Mouse (Mus musculus) kidney, embryonic 16.5 days (tissue): ENCODE data around the gene Ppm1k. TPM values are rescaled to one million over a fixed set of nuclear protein-coding genes. Genes with fewer than 3 reads are reported as not detected.
"Not testable (repeated sequence)": the region's sequence is repeated elsewhere in the genome, so short reads cannot be mapped to it uniquely, and the experiment has no call there.

Experiments
- ATAC-seq: fragments of 200-750 bp; cut with Nextera tagmentation; 2 replicates; pipeline ENCODE4 v1.8.0; 2017; ENCODE audit warnings: moderate TSS enrichment; ENCODE audit not compliant: low FRiP score, low TSS enrichment
- H3K27ac ChIP-seq: fragments of 300-500 bp; sonication (generic); 2 replicates; pipeline ENCODE4 v1.5.1; 2014; ENCODE audit warnings: low read length
- H3K27me3 ChIP-seq: fragments of 300-500 bp; sonication (generic); 2 replicates; pipeline ENCODE4 v1.6.1; 2014; ENCODE audit warnings: low read length, control low read depth, mixed read lengths; ENCODE audit not compliant: insufficient read depth
- H3K36me3 ChIP-seq: fragments of 300-500 bp; sonication (generic); 2 replicates; pipeline ENCODE4 v1.6.1; 2014; ENCODE audit warnings: low read length, control low read depth, mixed read lengths; ENCODE audit not compliant: insufficient read depth
- H3K4me1 ChIP-seq: fragments of 300-500 bp; sonication (generic); 2 replicates; pipeline ENCODE4 v1.6.1; 2014; ENCODE audit warnings: low read length, control low read depth, mixed read lengths; ENCODE audit not compliant: insufficient read depth
- H3K4me2 ChIP-seq: fragments of 300-500 bp; sonication (generic); replicated peaks from 2 replicates; pipeline ENCODE4 v1.6.1; 2014; ENCODE audit warnings: low read depth, low read length
- H3K4me3 ChIP-seq: fragments of 300-500 bp; sonication (generic); 2 replicates; pipeline ENCODE4 v1.5.1; 2014; ENCODE audit warnings: mild to moderate bottlenecking, low read length
- H3K9ac ChIP-seq: fragments of 300-500 bp; sonication (generic); replicated peaks from 2 replicates; pipeline ENCODE4 v1.6.1; 2014; ENCODE audit warnings: low read length
- H3K9me3 ChIP-seq: fragments of 300-500 bp; sonication (generic); 2 replicates; pipeline ENCODE4 v1.6.1; 2016; ENCODE audit warnings: low read length, control low read depth
- WGBS: fragments of 180-500 bp; shearing (Covaris S2); extraction: QIAGEN DNeasy Blood & Tissue Kit; methylation state at CpG from one replicate; pipeline ENCODE4 v1.1.7; 2014; 5-methylcytosine and 5-hydroxymethylcytosine counted together
- polyA plus RNA-seq: library from polyadenylated mRNA; unstranded; fragments of >200 nt; fragmentation: Nextera tagmentation; extraction: Ambion mirVana; gene quantifications from 2 replicates; pipeline ENCODE4 v1.2.1, GENCODE M21; 2015

Gene Ppm1k
- polyA plus RNA-seq, 1 experiment from 2014 or later, result 3.8 TPM

GRCm38 (mm10) chr6:57513351-57514034, 21.8 kb downstream of the Ppm1k start:
- peaks cover 21% of the 10 kb centered on the region; the same call in 1 of the 2 replicates for H3K36me3 ChIP-seq
- no peak overlapping the region for H3K4me3 ChIP-seq
- no peak overlapping the region for H3K27ac ChIP-seq
- no peak for ATAC-seq
- no peaks in the 10 kb centered on the region for H3K4me1 ChIP-seq
- 80% methylated on average over 7 of the region's 7 CpGs for WGBS
- no peaks in the 10 kb centered on the region for H3K9me3 ChIP-seq
- H3K27me3 ChIP-seq, result no peaks in the 10 kb centered on the region
- no peak overlapping the region for H3K4me2 ChIP-seq
- no peak overlapping the region for H3K9ac ChIP-seq

GRCm38 (mm10) chr6:57511899-57512298, 23.4 kb downstream of the Ppm1k start:
- Histone ChIP-seq H3K4me1 (no peaks in the 10 kb centered on the region), H3K9ac (no peak overlapping the region), H3K27me3 (no peaks in the 10 kb centered on the region), H3K36me3 (peaks cover 21% of the 10 kb centered on the region; the same call in 1 of the 2 replicates), H3K27ac (no peak overlapping the region), H3K4me2 (no peak overlapping the region), H3K4me3 (no peak overlapping the region), H3K9me3 (no peaks in the 10 kb centered on the region)
- no peak for ATAC-seq
- WGBS, result 91% methylated on average over 5 of the region's 5 CpGs

GRCm38 (mm10) chr6:57503662-57504379, 31.4 kb downstream of the Ppm1k start:
- H3K9ac ChIP-seq, result no peak overlapping the region
- H3K4me3 ChIP-seq, result no peak overlapping the region
- H3K9me3 ChIP-seq, result no peaks in the 10 kb centered on the region
- no peaks in the 10 kb centered on the region for H3K36me3 ChIP-seq
- H3K27ac ChIP-seq, result no peak overlapping the region
- 57% methylated on average over 1 of the region's 3 CpGs for WGBS
- no peak for ATAC-seq
- no peaks in the 10 kb centered on the region for H3K27me3 ChIP-seq
- H3K4me1 ChIP-seq, result no peaks in the 10 kb centered on the region
- H3K4me2 ChIP-seq, result no peak overlapping the region

GRCm38 (mm10) chr6:57499209-57499608, 36.1 kb downstream of the Ppm1k start:
- no peaks in the 10 kb centered on the region for H3K27me3 ChIP-seq
- no peak overlapping the region for H3K27ac ChIP-seq
- no peak overlapping the region for H3K9ac ChIP-seq
- H3K4me1 ChIP-seq, result no peaks in the 10 kb centered on the region
- no peak overlapping the region for H3K4me2 ChIP-seq
- no peak for ATAC-seq
- H3K4me3 ChIP-seq, result no peak overlapping the region
- H3K36me3 ChIP-seq, result no peaks in the 10 kb centered on the region
- H3K9me3 ChIP-seq, result no peaks in the 10 kb centered on the region
- 84% methylated on average over 2 of the region's 2 CpGs for WGBS

DNA sequence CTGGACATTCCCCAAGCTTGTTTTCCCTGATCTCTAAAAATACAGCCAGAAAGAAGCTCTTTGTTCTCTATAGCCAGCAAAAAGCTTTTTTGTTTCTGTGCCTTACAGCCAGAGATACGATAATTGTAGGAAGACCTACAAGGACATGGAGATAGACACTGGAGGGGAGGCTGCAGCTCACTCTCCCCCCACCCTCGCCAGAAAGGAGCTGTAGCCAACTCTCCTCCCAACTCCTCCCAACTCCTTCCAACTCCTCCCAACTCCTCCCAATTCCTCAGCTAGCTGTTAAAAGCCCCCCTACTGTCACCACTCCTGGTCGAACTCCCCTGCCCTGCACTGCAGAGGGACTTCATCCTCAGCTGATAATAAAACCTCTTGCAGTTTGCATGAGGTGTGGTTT, 67.1 kb downstream of the Ppm1k start:
- ATAC-seq, H3K4me3 ChIP-seq, H3K27me3 ChIP-seq, H3K9ac ChIP-seq, H3K36me3 ChIP-seq, H3K9me3 ChIP-seq, H3K4me1 ChIP-seq, H3K4me2 ChIP-seq, H3K27ac ChIP-seq: not testable (repeated sequence)
- WGBS, result 24% methylated on average over 3 of the region's 3 CpGs

Other genes with a start within 250 kb of the Ppm1k start
- not detected in 2 replicates for gene Vmn1r16, start 206.0 kb downstream of the Ppm1k start, polyA plus RNA-seq
- gene Vmn1r17, start 171.7 kb downstream of the Ppm1k start, polyA plus RNA-seq, result not detected in 2 replicates
- gene Vmn1r18, start 139.7 kb downstream of the Ppm1k start, polyA plus RNA-seq, result not detected in 2 replicates
- not detected in 2 replicates for gene Vmn1r19, start 131.7 kb downstream of the Ppm1k start, polyA plus RNA-seq
- gene Vmn1r20, start 106.5 kb downstream of the Ppm1k start, polyA plus RNA-seq, result not detected in 2 replicates
- 3.5 and 4.3 TPM in 2 replicates for gene Herc6, start 45.5 kb upstream of the Ppm1k start, polyA plus RNA-seq
- gene Pyurf, start 156.6 kb upstream of the Ppm1k start, polyA plus RNA-seq, result 25.3 and 26.4 TPM in 2 replicates
- 33.1 and 34.5 TPM in 2 replicates for gene Lancl2, start 167.1 kb upstream of the Ppm1k start, polyA plus RNA-seq